Mouse (Mus musculus): ENCODE measurements around the gene Rsl1d1. TPM values are rescaled to one million over a fixed set of nuclear protein-coding genes. Genes with fewer than 3 reads are reported as not detected.

Rsl1d1 gene
- 183 and 196 TPM in 2 replicates for polyA plus RNA-seq (2016; fragmentation: Nextera tagmentation; extraction: Ambion mirVana)

- Histone ChIP-seq H3K4me3 (peak within 1 kb of the TSS; percentile 75), H3K4me1 (peaks cover 27% of the 10 kb centered on the region), H3K27me3 (no peaks in the 10 kb centered on the region), H3K4me2 (replicated peaks) (peak within 1 kb of the TSS; percentile 95), H3K9ac (peak within 1 kb of the TSS; percentile 82), H3K27ac (peak within 1 kb of the TSS; percentile 66), H3K9me3 (replicated peaks) (no peaks in the 10 kb centered on the region), H3K36me3 (peaks cover 35% of the 10 kb centered on the region)
- peak; percentile 100 for ATAC-seq (ENCODE audit: low FRiP score)
- under 1% methylated on average over 68 of the region's 68 CpGs for WGBS
Observed at GRCm38 (mm10) chr16:11202571-11203554, at the start of gene Rsl1d1. Gene Rsl1d1 (minus strand): TSS chr16:11203331.

- H3K9ac ChIP-seq: no peak overlapping the region
- no peak overlapping the region for H3K4me3 ChIP-seq
- H3K9me3 ChIP-seq (replicated peaks): no peaks in the 10 kb centered on the region
- H3K27ac ChIP-seq: no peak overlapping the region
- ATAC-seq (ENCODE audit: low FRiP score): no peak
- peaks cover 15% of the 10 kb centered on the region for H3K4me1 ChIP-seq
- no peaks in the 10 kb centered on the region for H3K27me3 ChIP-seq
- 95% methylated on average over 2 of the region's 2 CpGs for WGBS
- no peaks in the 10 kb centered on the region for H3K36me3 ChIP-seq
- no peak overlapping the region for H3K4me2 ChIP-seq (replicated peaks)
Observed at GRCm38 (mm10) chr16:11247791-11248190, 44.7 kb upstream of the Rsl1d1 start.

GRCm38 (mm10) chr16:11245767-11246166 is 42.6 kb upstream of the Rsl1d1 start:
- Histone ChIP-seq H3K9me3 (replicated peaks) (no peaks in the 10 kb centered on the region), H3K27ac (no peak overlapping the region), H3K9ac (no peak overlapping the region), H3K36me3 (no peaks in the 10 kb centered on the region), H3K4me2 (replicated peaks) (no peak overlapping the region), H3K4me3 (no peak overlapping the region), H3K27me3 (no peaks in the 10 kb centered on the region), H3K4me1 (no peaks in the 10 kb centered on the region; the same call in 1 of the 2 replicates)
- no peak for ATAC-seq (ENCODE audit: low FRiP score)
- WGBS: 86% methylated on average over 9 of the region's 9 CpGs

- no peak for ATAC-seq (ENCODE audit: low FRiP score)
Observed at GRCm38 (mm10) chr16:11242401-11242800, 39.3 kb upstream of the Rsl1d1 start.

GRCm38 (mm10) chr16:11217801-11218200 is 14.7 kb upstream of the Rsl1d1 start:
- H3K9ac ChIP-seq: no peak overlapping the region
- no peak for ATAC-seq (ENCODE audit: low FRiP score)
- peaks cover 54% of the 10 kb centered on the region for H3K36me3 ChIP-seq
- H3K4me1 ChIP-seq: no peaks in the 10 kb centered on the region
- 91% methylated on average over 3 of the region's 3 CpGs for WGBS
- H3K9me3 ChIP-seq (replicated peaks): no peaks in the 10 kb centered on the region
- H3K4me3 ChIP-seq: no peak overlapping the region
- H3K27ac ChIP-seq: no peak overlapping the region
- H3K4me2 ChIP-seq (replicated peaks): no peak overlapping the region
- H3K27me3 ChIP-seq: no peaks in the 10 kb centered on the region

More at GRCm38 (mm10) chr16:11242401-11242800, 39.3 kb upstream of the Rsl1d1 start:
- H3K4me2 ChIP-seq (replicated peaks): no peak overlapping the region
- 91% methylated on average over 1 of the region's 1 CpGs for WGBS
- H3K9me3 ChIP-seq (replicated peaks): no peaks in the 10 kb centered on the region
- no peaks in the 10 kb centered on the region for H3K27me3 ChIP-seq
- H3K36me3 ChIP-seq: peaks cover 12% of the 10 kb centered on the region
- H3K9ac ChIP-seq: no peak overlapping the region
- H3K4me1 ChIP-seq: no peaks in the 10 kb centered on the region
- no peak overlapping the region for H3K27ac ChIP-seq
- no peak overlapping the region for H3K4me3 ChIP-seq

GRCm38 (mm10) chr16:11203600-11204390 is 664 bp upstream of the Rsl1d1 start:
- peak overlapping the region; percentile 58; the same call in 1 of the 2 replicates for H3K27ac ChIP-seq
- peak overlapping the region; percentile 80 for H3K9ac ChIP-seq
- H3K27me3 ChIP-seq: no peaks in the 10 kb centered on the region
- H3K4me3 ChIP-seq: peak overlapping the region; percentile 75
- H3K36me3 ChIP-seq: peaks cover 32% of the 10 kb centered on the region
- ATAC-seq (ENCODE audit: low FRiP score): peak; percentile 57
- WGBS: 6% methylated on average over 24 of the region's 24 CpGs
- peaks cover 27% of the 10 kb centered on the region for H3K4me1 ChIP-seq
- H3K4me2 ChIP-seq (replicated peaks): peak overlapping the region; percentile 82
- no peaks in the 10 kb centered on the region for H3K9me3 ChIP-seq (replicated peaks)

- no peaks in the 10 kb centered on the region for H3K27me3 ChIP-seq
- no peaks in the 10 kb centered on the region for H3K9me3 ChIP-seq (replicated peaks)
- 73% methylated on average over 6 of the region's 6 CpGs for WGBS
- no peak overlapping the region for H3K27ac ChIP-seq
- peak overlapping the region; percentile 75 for H3K4me3 ChIP-seq
- H3K36me3 ChIP-seq: peaks cover 37% of the 10 kb centered on the region
- H3K9ac ChIP-seq: peak overlapping the region; percentile 82
- H3K4me2 ChIP-seq (replicated peaks): peak overlapping the region; percentile 95
- H3K4me1 ChIP-seq: peaks cover 27% of the 10 kb centered on the region
- ATAC-seq (ENCODE audit: low FRiP score): no peak
Observed at GRCm38 (mm10) chr16:11201740-11202394, 1.3 kb downstream of the Rsl1d1 start.

GRCm38 (mm10) chr16:11200247-11200646 is 2.9 kb downstream of the Rsl1d1 start:
- H3K4me3 ChIP-seq: no peak overlapping the region
- 92% methylated on average over 3 of the region's 3 CpGs for WGBS
- no peaks in the 10 kb centered on the region for H3K9me3 ChIP-seq (replicated peaks)
- H3K27me3 ChIP-seq: no peaks in the 10 kb centered on the region
- no peak overlapping the region for H3K27ac ChIP-seq
- ATAC-seq (ENCODE audit: low FRiP score): no peak
- H3K4me2 ChIP-seq (replicated peaks): no peak overlapping the region
- no peak overlapping the region for H3K9ac ChIP-seq
- peaks cover 27% of the 10 kb centered on the region for H3K4me1 ChIP-seq
- peaks cover 53% of the 10 kb centered on the region for H3K36me3 ChIP-seq

GRCm38 (mm10) chr16:11198467-11198866 is 4.7 kb downstream of the Rsl1d1 start:
- H3K4me3 ChIP-seq: no peak overlapping the region
- no peak overlapping the region for H3K9ac ChIP-seq
- no peak for ATAC-seq (ENCODE audit: low FRiP score)
- peaks cover 71% of the 10 kb centered on the region for H3K36me3 ChIP-seq
- H3K9me3 ChIP-seq (replicated peaks): no peaks in the 10 kb centered on the region
- peaks cover 11% of the 10 kb centered on the region for H3K4me1 ChIP-seq
- no peak overlapping the region for H3K4me2 ChIP-seq (replicated peaks)
- H3K27ac ChIP-seq: no peak overlapping the region
- WGBS: 51% methylated on average over 2 of the region's 2 CpGs
- no peaks in the 10 kb centered on the region for H3K27me3 ChIP-seq

GRCm38 (mm10) chr16:11197052-11197451 is 6.1 kb downstream of the Rsl1d1 start:
- Histone ChIP-seq H3K9ac (no peak overlapping the region), H3K4me3 (no peak overlapping the region), H3K4me2 (replicated peaks) (no peak overlapping the region), H3K36me3 (peaks cover 83% of the 10 kb centered on the region), H3K9me3 (replicated peaks) (no peaks in the 10 kb centered on the region), H3K27me3 (no peaks in the 10 kb centered on the region), H3K27ac (no peak overlapping the region), H3K4me1 (peaks cover 9% of the 10 kb centered on the region)
- whole genome bisulfite sequencing: 92% methylated on average over 4 of the region's 4 CpGs
- ATAC-seq (ENCODE audit: low FRiP score): no peak

- no peaks in the 10 kb centered on the region for H3K4me1 ChIP-seq
- H3K36me3 ChIP-seq: peaks cover 63% of the 10 kb centered on the region
- 93% methylated on average over 2 of the region's 2 CpGs for WGBS
- H3K27me3 ChIP-seq: no peaks in the 10 kb centered on the region
- no peak overlapping the region for H3K9ac ChIP-seq
- no peak overlapping the region for H3K4me2 ChIP-seq (replicated peaks)
- H3K27ac ChIP-seq: no peak overlapping the region
- no peak overlapping the region for H3K4me3 ChIP-seq
- H3K9me3 ChIP-seq (replicated peaks): no peaks in the 10 kb centered on the region
- ATAC-seq (ENCODE audit: low FRiP score): no peak
Observed at GRCm38 (mm10) chr16:11193231-11193630, 9.9 kb downstream of the Rsl1d1 start.

- Histone ChIP-seq H3K4me3 (no peak overlapping the region), H3K4me1 (no peaks in the 10 kb centered on the region), H3K4me2 (replicated peaks) (no peak overlapping the region), H3K27me3 (no peaks in the 10 kb centered on the region), H3K9ac (no peak overlapping the region), H3K9me3 (replicated peaks) (no peaks in the 10 kb centered on the region), H3K27ac (no peak overlapping the region), H3K36me3 (peaks cover 34% of the 10 kb centered on the region)
- no peak for ATAC-seq (ENCODE audit: low FRiP score)
- WGBS: 90% methylated on average over 7 of the region's 7 CpGs
Observed at GRCm38 (mm10) chr16:11190150-11190549, 13.0 kb downstream of the Rsl1d1 start.
